Mouse (Mus musculus): Measurements from ENCODE around the gene Terf2.

The Terf2 gene

GRCm38 (mm10) chr8:107049480-107049879 lies 46.9 kb downstream of the Terf2 start:
- TF ChIP-seq GATA4 (IDR thresholded peaks at IDR 0.05; ENCODE audit: insufficient replicate concordance, low read length) = no peak

- TF ChIP-seq GATA4 (IDR thresholded peaks at IDR 0.05; ENCODE audit: insufficient replicate concordance, low read length) = no peak; the same call in 1 of the 2 replicates
Measured at GRCm38 (mm10) chr8:107048061-107048941, 48.0 kb downstream of the Terf2 start, which contains the start of gene Pdf. Gene Pdf (minus strand): TSS chr8:107048614.

- TF ChIP-seq GATA4 (IDR thresholded peaks at IDR 0.05; ENCODE audit: insufficient replicate concordance, low read length) = no peak
Measured at GRCm38 (mm10) chr8:107046976-107047375, 49.4 kb downstream of the Terf2 start.

- no peak for TF ChIP-seq GATA4 (IDR thresholded peaks at IDR 0.05; ENCODE audit: insufficient replicate concordance, low read length)
Measured at GRCm38 (mm10) chr8:107045478-107045877, 50.9 kb downstream of the Terf2 start.

GRCm38 (mm10) chr8:107040632-107041031 lies 55.7 kb downstream of the Terf2 start:
- no peak for TF ChIP-seq GATA4 (IDR thresholded peaks at IDR 0.05; ENCODE audit: insufficient replicate concordance, low read length)

GRCm38 (mm10) chr8:107036626-107037025 lies 59.7 kb downstream of the Terf2 start:
- TF ChIP-seq GATA4 (IDR thresholded peaks at IDR 0.05; ENCODE audit: insufficient replicate concordance, low read length) = no peak

- TF ChIP-seq GATA4 (IDR thresholded peaks at IDR 0.05; ENCODE audit: insufficient replicate concordance, low read length) = no peak
Measured at GRCm38 (mm10) chr8:107035641-107036040, 60.7 kb downstream of the Terf2 start.

GRCm38 (mm10) chr8:107031577-107032090 lies 64.7 kb downstream of the Terf2 start:
- TF ChIP-seq GATA4 (IDR thresholded peaks at IDR 0.05; ENCODE audit: insufficient replicate concordance, low read length) = no peak

GRCm38 (mm10) chr8:107030650-107031576 lies 65.4 kb downstream of the Terf2 start, which contains the start of gene Vps4a:
Gene Vps4a (plus strand): TSS chr8:107031222.
- TF ChIP-seq GATA4 (IDR thresholded peaks at IDR 0.05; ENCODE audit: insufficient replicate concordance, low read length) = no peak

- TF ChIP-seq GATA4 (IDR thresholded peaks at IDR 0.05; ENCODE audit: insufficient replicate concordance, low read length) = no peak
Measured at GRCm38 (mm10) chr8:107030058-107030457, 66.3 kb downstream of the Terf2 start.

- no peak for TF ChIP-seq GATA4 (IDR thresholded peaks at IDR 0.05; ENCODE audit: insufficient replicate concordance, low read length)
Measured at GRCm38 (mm10) chr8:107029310-107029709, 67.0 kb downstream of the Terf2 start.

- TF ChIP-seq GATA4 (IDR thresholded peaks at IDR 0.05; ENCODE audit: insufficient replicate concordance, low read length) = no peak
Measured at GRCm38 (mm10) chr8:107023479-107023878, 72.9 kb downstream of the Terf2 start.

Measured in liver, adult (tissue).